Mouse (Mus musculus): ENCODE results near the gene Ifne.

DNA sequence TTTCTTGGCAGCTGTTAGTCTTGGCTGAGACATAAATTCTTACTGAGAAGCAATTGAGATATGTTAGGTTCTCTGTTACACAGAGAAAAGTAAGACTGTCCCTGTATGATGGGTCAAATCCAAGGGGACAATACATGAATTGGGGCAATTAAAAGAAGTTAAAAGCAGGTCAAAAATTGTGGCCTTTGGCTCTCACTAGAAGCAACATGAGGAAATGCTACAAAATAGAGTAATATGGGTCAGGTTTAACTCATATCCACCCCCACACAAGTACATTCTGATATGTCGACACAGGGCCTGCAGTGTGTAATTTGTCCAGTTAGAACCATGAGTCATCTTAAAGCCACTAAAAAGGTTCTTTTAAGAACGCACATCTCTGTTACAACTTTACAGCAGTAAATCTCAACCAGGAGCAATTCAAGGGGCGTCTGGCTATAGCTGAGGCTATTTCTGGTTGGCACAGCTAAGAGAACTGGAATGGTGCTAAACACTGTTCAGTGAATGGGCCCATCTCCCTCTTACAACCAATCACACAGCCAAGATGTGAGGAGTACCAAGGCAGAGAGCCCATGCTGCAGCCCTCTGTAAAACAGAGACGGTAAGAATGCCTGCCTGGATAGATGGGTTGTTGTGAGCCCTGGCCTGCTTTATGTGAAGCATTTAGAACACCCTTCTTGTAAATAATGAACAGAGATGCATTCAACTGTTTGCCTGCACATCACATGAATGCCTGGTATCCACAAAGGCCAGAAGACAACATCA lies 48.5 kb upstream of the Ifne start:
- TF ChIP-seq CTCF (conservative IDR thresholded peaks at IDR 0.05; ENCODE audit: low read length) (no peak), NANOG (IDR thresholded peaks at IDR 0.05; ENCODE audit: borderline replicate concordance, low read length) (no peak)
